Mouse (Mus musculus) hindbrain, embryonic 11.5 days (tissue): ENCODE measurements around the gene Hnf4a. TPM values are rescaled to one million over a fixed set of nuclear protein-coding genes. Genes with fewer than 3 reads are reported as not detected.
"Not testable (repeated sequence)": the region's sequence is repeated elsewhere in the genome, so short reads cannot be mapped to it uniquely, and the experiment has no call there.

ENCODE experiments used
- ATAC-seq: fragments of 200-750 bp; cut with Nextera tagmentation; 2 replicates; pipeline ENCODE4 v1.8.0; 2017; ENCODE audit warnings: mild to moderate bottlenecking, moderate TSS enrichment, moderate library complexity; ENCODE audit not compliant: low FRiP score
- DNase-seq: peaks from one replicate; pipeline ENCODE4 v3.0.0-alpha.2; 2015; ENCODE audit warnings: low spot score
- H3K27ac ChIP-seq: fragments of 300-500 bp; sonication (generic); 2 replicates; pipeline ENCODE4 v1.5.1; 2014; ENCODE audit warnings: mild to moderate bottlenecking, low read depth, low read length
- H3K27me3 ChIP-seq: fragments of 300-500 bp; sonication (generic); 2 replicates; pipeline ENCODE4 v1.6.1; 2014; ENCODE audit warnings: mild to moderate bottlenecking, low read length, moderate library complexity, mixed read lengths; ENCODE audit not compliant: control insufficient read depth, insufficient read depth
- H3K36me3 ChIP-seq: fragments of 300-500 bp; sonication (generic); 2 replicates; pipeline ENCODE4 v1.6.1; 2014; ENCODE audit warnings: mild to moderate bottlenecking, low read length, moderate library complexity, mixed read lengths; ENCODE audit not compliant: control insufficient read depth, insufficient read depth
- H3K4me1 ChIP-seq: fragments of 300-500 bp; sonication (generic); replicated peaks from 2 replicates; pipeline ENCODE4 v1.6.1; 2014; ENCODE audit warnings: low read length, mixed read lengths; ENCODE audit not compliant: control insufficient read depth, insufficient read depth
- H3K4me2 ChIP-seq: fragments of 300-500 bp; sonication (generic); replicated peaks from 2 replicates; pipeline ENCODE4 v1.6.1; 2014; ENCODE audit warnings: mild to moderate bottlenecking, low read depth, low read length
- H3K4me3 ChIP-seq: fragments of 300-500 bp; sonication (generic); 2 replicates; pipeline ENCODE4 v1.5.1; 2014; ENCODE audit warnings: low read depth, low read length
- H3K9ac ChIP-seq: fragments of 300-500 bp; sonication (generic); 2 replicates; pipeline ENCODE4 v1.6.1; 2014; ENCODE audit warnings: low read depth, low read length
- H3K9me3 ChIP-seq: fragments of 300-500 bp; sonication (generic); 2 replicates; pipeline ENCODE4 v1.6.1; 2016; ENCODE audit warnings: low read length; ENCODE audit not compliant: control insufficient read depth
- WGBS: fragments of 180-500 bp; shearing (Covaris S2); extraction: QIAGEN DNeasy Blood & Tissue Kit; methylation state at CpG from one replicate; pipeline ENCODE4 v1.1.7; 2014; 5-methylcytosine and 5-hydroxymethylcytosine counted together
- polyA plus RNA-seq: library from polyadenylated mRNA; unstranded; fragments of >200 nt; fragmentation: Nextera tagmentation; extraction: Ambion mirVana; gene quantifications from 2 replicates; pipeline ENCODE4 v1.2.1, GENCODE M21; 2014

Gene Hnf4a
- polyA plus RNA-seq: not detected in 2 replicates

DNA sequence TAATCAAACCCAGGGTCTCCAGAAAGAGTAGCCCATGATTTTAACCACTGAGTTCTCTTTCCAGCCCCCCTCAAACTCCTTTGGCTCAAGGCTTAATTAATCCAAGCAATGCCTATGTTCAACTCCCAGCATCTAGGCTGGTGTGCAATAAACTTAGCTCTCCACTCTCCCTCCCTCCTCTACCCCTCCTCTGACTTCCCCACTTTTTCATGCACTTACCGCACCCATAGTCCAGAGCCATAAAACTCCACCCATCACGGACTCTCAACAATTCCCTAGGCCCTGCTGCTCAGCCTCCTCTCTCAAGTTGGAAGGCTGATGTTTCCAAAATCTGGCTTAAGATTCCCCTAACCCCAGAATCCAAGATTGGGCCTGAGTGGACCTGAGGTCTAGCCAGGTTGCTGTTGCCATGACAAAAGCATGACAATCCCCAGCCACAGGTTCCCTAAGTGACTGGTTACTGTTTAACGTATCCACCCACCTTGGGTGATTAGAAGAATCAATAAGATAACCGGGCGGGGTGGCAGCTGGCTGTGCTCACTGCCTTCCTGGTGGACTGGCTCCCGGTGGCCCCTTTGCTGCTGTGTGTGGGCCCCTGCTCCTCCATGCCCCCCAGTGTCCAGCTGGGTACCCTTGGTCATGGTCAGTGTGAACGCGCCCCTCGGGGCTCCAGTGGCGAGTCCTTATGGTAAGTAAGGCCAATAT lies at the start of gene Hnf4a:
TSS of gene Hnf4a (plus strand) at position 509 of the 705 bp plus-strand sequence.
- H3K36me3 ChIP-seq: no peaks in the 10 kb centered on the region
- H3K9me3 ChIP-seq: no peaks in the 10 kb centered on the region
- H3K9ac ChIP-seq: no peak within 1 kb of the TSS
- H3K27ac ChIP-seq: no peak within 1 kb of the TSS
- no peaks in the 10 kb centered on the region for H3K4me1 ChIP-seq
- no peak within 1 kb of the TSS for H3K4me3 ChIP-seq
- DNase-seq: no peak
- H3K27me3 ChIP-seq: no peaks in the 10 kb centered on the region
- WGBS: 92% methylated on average over 10 of the region's 10 CpGs
- ATAC-seq: no peak
- H3K4me2 ChIP-seq: no peak within 1 kb of the TSS

DNA sequence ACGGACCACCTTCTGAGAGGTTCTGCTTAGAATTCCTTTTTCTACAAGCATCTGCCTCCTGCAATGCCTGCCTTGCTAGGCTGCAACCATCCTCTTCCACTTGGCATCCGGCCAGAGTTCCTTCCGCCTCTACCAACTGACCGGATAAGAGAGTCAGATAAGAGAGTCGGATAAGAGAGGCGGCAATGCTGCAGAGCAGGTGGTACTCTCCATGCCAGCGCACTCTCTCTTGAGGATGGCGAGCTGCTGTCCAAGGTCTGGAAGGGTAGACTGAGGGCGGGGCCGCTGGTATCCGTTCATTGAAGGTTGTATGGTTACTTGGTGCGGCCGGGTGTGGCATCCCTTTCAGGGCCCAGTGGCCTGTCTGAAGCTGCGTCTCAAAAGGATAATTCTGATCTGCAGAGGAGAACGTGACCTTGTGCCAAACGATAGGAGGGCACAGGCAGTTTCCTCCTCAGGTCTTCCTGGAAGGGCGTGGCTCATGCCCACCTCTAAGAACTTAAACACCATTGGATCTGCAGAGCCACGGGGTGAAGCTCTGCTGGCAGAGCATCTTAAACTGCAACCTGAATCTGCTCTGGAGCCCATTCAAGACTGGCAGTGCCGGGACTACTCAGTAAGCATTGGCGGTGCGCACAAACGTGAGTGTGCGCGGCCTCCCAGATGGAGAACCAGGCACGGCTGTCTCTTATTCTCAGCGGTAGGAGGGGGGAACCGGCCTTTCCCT lies 47.9 kb upstream of the Hnf4a start:
- no peaks in the 10 kb centered on the region for H3K4me1 ChIP-seq
- H3K4me3 ChIP-seq: no peak overlapping the region
- H3K4me2 ChIP-seq: no peak overlapping the region
- 0 out of 2 replicates have a peak, but pooled peaks cover 2% of the 10 kb centered on the region for H3K27me3 ChIP-seq
- H3K9me3 ChIP-seq: no peaks in the 10 kb centered on the region
- DNase-seq (no peak), ATAC-seq (no peak)
- H3K27ac ChIP-seq: no peak overlapping the region
- WGBS: 55% methylated on average over 27 of the region's 27 CpGs
- no peak overlapping the region for H3K9ac ChIP-seq
- no peaks in the 10 kb centered on the region for H3K36me3 ChIP-seq

DNA sequence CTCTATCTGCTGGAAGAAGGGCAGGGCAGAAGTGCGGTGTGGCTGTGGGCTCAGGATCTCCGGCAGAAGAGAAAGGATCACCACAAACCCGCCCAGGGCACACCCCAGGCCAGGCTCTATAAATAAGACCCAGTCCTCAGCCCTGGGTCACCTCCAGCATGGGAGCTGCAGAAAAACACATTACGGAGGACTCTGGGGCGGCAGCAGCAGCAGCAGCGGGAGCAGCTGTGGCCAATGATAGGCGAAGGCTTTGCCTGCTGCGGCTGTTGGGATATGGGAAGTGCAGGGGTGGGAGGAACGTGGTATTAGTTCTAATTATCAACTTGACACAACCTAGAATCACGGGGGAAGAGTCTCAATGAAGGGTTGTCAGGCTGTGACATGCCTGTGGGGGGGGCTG lies 47.2 kb upstream of the Hnf4a start:
- H3K4me1 ChIP-seq: no peaks in the 10 kb centered on the region
- DNase-seq (peak; percentile 23), ATAC-seq (no peak)
- H3K9me3 ChIP-seq: no peaks in the 10 kb centered on the region
- no peaks in the 10 kb centered on the region for H3K36me3 ChIP-seq
- no peak overlapping the region for H3K27ac ChIP-seq
- 40% methylated on average over 10 of the region's 10 CpGs for WGBS
- 0 out of 2 replicates have a peak, but pooled peaks cover 2% of the 10 kb centered on the region for H3K27me3 ChIP-seq
- H3K4me2 ChIP-seq: no peak overlapping the region
- no peak overlapping the region for H3K9ac ChIP-seq
- H3K4me3 ChIP-seq: no peak overlapping the region

DNA sequence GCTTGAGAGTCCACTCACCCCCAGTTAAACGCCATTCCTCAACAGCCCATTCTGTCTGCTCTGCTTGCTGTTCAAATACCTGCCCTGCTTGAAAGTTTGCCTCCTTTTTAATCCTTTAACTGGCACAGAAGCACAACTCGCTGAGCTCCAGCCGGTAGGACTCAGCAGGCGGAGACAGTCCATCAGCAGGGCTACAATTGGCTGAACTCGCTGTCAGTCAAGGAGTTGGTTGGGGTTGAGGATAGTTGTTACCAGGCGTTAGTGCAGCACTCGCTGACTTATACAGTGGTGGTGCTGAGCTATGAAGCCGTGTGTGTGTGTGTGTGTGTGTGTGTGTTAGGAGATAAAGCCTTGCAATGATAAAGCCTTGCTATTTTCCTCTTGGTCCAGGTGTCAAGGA lies 46.0 kb upstream of the Hnf4a start:
- Histone ChIP-seq H3K27me3 (0 out of 2 replicates have a peak, but pooled peaks cover 2% of the 10 kb centered on the region), H3K36me3 (no peaks in the 10 kb centered on the region), H3K4me3 (no peak overlapping the region), H3K9me3 (no peaks in the 10 kb centered on the region), H3K4me1 (no peaks in the 10 kb centered on the region), H3K27ac (no peak overlapping the region), H3K4me2 (no peak overlapping the region), H3K9ac (no peak overlapping the region)
- DNase-seq (no peak), ATAC-seq (no peak)
- WGBS: 90% methylated on average over 8 of the region's 8 CpGs

DNA sequence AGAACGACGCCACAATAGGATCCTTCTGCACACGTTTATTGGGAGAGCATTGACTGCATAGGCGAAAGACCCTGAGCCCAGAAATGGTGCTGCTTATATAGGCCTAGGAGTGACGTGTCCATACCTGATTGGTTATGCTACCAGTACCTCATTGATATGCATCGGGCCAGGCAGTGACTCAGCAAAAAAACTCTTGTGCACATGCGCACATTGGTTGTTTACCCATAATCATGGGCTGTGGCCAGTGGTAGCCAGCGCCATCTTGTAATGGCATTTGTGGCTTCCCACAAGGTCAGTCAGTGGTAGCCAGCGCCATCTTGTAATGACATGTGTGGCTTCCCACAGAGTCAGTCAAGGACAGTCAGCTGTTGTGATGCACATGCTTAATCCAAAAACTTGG lies 45.3 kb upstream of the Hnf4a start:
- H3K27me3 ChIP-seq, H3K9me3 ChIP-seq, H3K36me3 ChIP-seq, H3K27ac ChIP-seq, H3K9ac ChIP-seq, H3K4me1 ChIP-seq, ATAC-seq, H3K4me2 ChIP-seq, DNase-seq, H3K4me3 ChIP-seq: not testable (repeated sequence)
- WGBS: 92% methylated on average over 8 of the region's 9 CpGs

DNA sequence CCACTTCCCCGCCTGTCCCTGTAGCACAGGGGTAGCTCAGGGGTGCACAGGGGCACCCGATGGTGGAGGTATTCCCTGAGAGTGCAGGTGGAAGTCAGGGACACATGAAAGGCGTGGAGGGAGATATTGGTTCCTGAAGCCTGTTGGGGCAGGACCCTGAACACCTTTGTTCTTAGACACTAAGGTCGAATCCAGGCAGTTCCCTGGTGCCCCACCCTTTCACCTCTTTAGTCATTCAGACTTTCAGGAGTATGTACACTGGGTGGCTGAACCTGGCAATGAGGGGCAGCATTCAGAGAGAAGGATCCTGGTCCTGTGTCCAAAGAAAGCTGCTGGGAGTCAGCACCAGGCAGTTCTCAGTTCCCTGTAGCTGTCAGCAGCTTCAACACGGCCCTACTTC lies 44.2 kb upstream of the Hnf4a start:
- 0 out of 2 replicates have a peak, but pooled peaks cover 2% of the 10 kb centered on the region for H3K27me3 ChIP-seq
- WGBS: 89% methylated on average over 5 of the region's 5 CpGs
- H3K27ac ChIP-seq: no peak overlapping the region
- no peaks in the 10 kb centered on the region for H3K9me3 ChIP-seq
- no peaks in the 10 kb centered on the region for H3K36me3 ChIP-seq
- no peak overlapping the region for H3K9ac ChIP-seq
- H3K4me2 ChIP-seq: no peak overlapping the region
- no peak overlapping the region for H3K4me3 ChIP-seq
- H3K4me1 ChIP-seq: no peaks in the 10 kb centered on the region
- ATAC-seq: no peak
- DNase-seq: no peak

DNA sequence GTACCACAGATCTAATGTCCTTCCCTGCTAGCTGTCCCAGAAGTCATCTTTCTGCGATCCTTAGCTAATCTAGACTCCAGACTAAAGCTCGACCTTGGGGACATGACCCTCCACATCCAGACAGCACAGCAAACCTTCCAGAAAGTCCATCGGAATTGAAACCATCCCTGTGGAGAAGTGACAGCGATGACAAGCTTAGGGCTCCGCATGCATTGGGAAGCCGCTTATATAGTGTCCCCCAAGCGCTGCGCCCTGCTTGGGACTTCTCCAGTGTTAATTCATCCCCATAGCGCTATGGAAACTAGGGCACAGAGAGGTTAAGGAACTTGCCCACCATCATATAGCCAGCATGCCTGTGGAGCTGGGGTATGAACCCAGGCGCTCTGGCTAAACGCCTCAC lies 43.8 kb upstream of the Hnf4a start:
- ATAC-seq (no peak), DNase-seq (no peak)
- H3K4me3 ChIP-seq: no peak overlapping the region
- H3K9me3 ChIP-seq: no peaks in the 10 kb centered on the region
- no peaks in the 10 kb centered on the region for H3K4me1 ChIP-seq
- H3K4me2 ChIP-seq: no peak overlapping the region
- no peaks in the 10 kb centered on the region for H3K36me3 ChIP-seq
- no peak overlapping the region for H3K9ac ChIP-seq
- no peak overlapping the region for H3K27ac ChIP-seq
- 77% methylated on average over 11 of the region's 11 CpGs for WGBS
- 0 out of 2 replicates have a peak, but pooled peaks cover 2% of the 10 kb centered on the region for H3K27me3 ChIP-seq

DNA sequence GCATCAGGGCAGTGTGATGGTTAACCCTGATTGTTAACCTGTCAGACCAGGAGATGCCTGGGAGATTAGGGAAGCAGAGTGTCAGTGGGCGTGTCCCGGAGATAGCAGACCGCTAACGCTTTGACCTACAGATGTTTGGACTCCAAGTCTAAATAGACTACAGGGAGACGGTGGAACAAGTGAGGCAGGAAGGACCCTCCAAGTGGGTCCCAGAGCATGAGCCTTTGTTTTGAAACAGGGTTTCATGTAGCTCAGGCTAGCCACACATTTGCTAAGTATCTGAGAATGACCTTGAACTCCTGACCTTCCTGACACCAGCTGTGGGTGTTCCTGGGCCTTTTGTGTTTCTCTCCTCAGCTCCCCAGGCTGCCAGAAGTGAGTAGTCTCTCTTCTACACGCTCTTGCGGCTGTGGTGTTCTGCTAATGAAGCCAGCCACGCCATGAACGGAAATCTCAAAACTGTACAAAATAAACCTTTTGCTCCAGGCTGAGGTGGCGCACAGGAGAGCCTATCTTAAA lies 43.3 kb upstream of the Hnf4a start:
- no peak overlapping the region for H3K4me3 ChIP-seq
- no peak overlapping the region for H3K27ac ChIP-seq
- ATAC-seq (no peak), DNase-seq (no peak)
- 0 out of 2 replicates have a peak, but pooled peaks cover 2% of the 10 kb centered on the region for H3K27me3 ChIP-seq
- no peaks in the 10 kb centered on the region for H3K36me3 ChIP-seq
- H3K9me3 ChIP-seq: no peaks in the 10 kb centered on the region
- H3K4me1 ChIP-seq: no peaks in the 10 kb centered on the region
- no peak overlapping the region for H3K4me2 ChIP-seq
- H3K9ac ChIP-seq: no peak overlapping the region
- WGBS: 68% methylated on average over 10 of the region's 10 CpGs
